Mouse (Mus musculus): ENCODE results near the gene Wfdc3. TPM values are rescaled to one million over a fixed set of nuclear protein-coding genes. Genes with fewer than 3 reads are reported as not detected.

Gene Wfdc3
- polyA plus RNA-seq, 1 experiment = 0.60 TPM

- Histone ChIP-seq H3K4me3 (ENCODE audit: low read depth, low read length) (peak overlapping the region; percentile 86), H3K27me3 (ENCODE audit: control insufficient read depth, insufficient read depth, low read length, poor library complexity, severe bottlenecking) (no peaks in the 10 kb centered on the region), H3K9me3 (replicated peaks; ENCODE audit: control insufficient read depth, insufficient read depth, low read length, poor library complexity, severe bottlenecking) (no peaks in the 10 kb centered on the region), H3K4me1 (ENCODE audit: control insufficient read depth, insufficient read depth, low read length) (peaks cover 10% of the 10 kb centered on the region), H3K36me3 (ENCODE audit: control insufficient read depth, insufficient read depth, low read length, poor library complexity, severe bottlenecking) (no peaks in the 10 kb centered on the region), H3K9ac (ENCODE audit: low read depth, poor library complexity, severe bottlenecking) (peak overlapping the region; percentile 82), H3K27ac (ENCODE audit: insufficient read depth, low read length) (no peak overlapping the region)
- no peak for TF ChIP-seq POLR2A (IDR thresholded peaks at IDR 0.05; ENCODE audit: insufficient read depth, low read length)
- no peak for TF ChIP-seq CTCF (IDR thresholded peaks at IDR 0.05; ENCODE audit: low read depth, low read length)
- no peak for TF ChIP-seq EP300 (IDR thresholded peaks at IDR 0.05; ENCODE audit: insufficient read depth, low read depth, low read length)
Measured at GRCm38 (mm10) chr2:164784869-164785420, 39.2 kb upstream of the Wfdc3 start.

GRCm38 (mm10) chr2:164783926-164784581, 38.3 kb upstream of the Wfdc3 start:
- Histone ChIP-seq H3K9ac (ENCODE audit: low read depth, poor library complexity, severe bottlenecking) (no peak overlapping the region), H3K4me1 (ENCODE audit: control insufficient read depth, insufficient read depth, low read length) (peaks cover 9% of the 10 kb centered on the region), H3K27ac (ENCODE audit: insufficient read depth, low read length) (no peak overlapping the region), H3K27me3 (ENCODE audit: control insufficient read depth, insufficient read depth, low read length, poor library complexity, severe bottlenecking) (no peaks in the 10 kb centered on the region), H3K9me3 (replicated peaks; ENCODE audit: control insufficient read depth, insufficient read depth, low read length, poor library complexity, severe bottlenecking) (no peaks in the 10 kb centered on the region), H3K36me3 (ENCODE audit: control insufficient read depth, insufficient read depth, low read length, poor library complexity, severe bottlenecking) (no peaks in the 10 kb centered on the region), H3K4me3 (ENCODE audit: low read depth, low read length) (no peak overlapping the region)
- TF ChIP-seq POLR2A (IDR thresholded peaks at IDR 0.05; ENCODE audit: insufficient read depth, low read length) (no peak), CTCF (IDR thresholded peaks at IDR 0.05; ENCODE audit: low read depth, low read length) (peak; percentile 13), EP300 (IDR thresholded peaks at IDR 0.05; ENCODE audit: insufficient read depth, low read depth, low read length) (no peak)

- no peak overlapping the region for H3K4me3 ChIP-seq (ENCODE audit: low read depth, low read length)
- H3K36me3 ChIP-seq (ENCODE audit: control insufficient read depth, insufficient read depth, low read length, poor library complexity, severe bottlenecking) = no peaks in the 10 kb centered on the region
- TF ChIP-seq EP300 (IDR thresholded peaks at IDR 0.05; ENCODE audit: insufficient read depth, low read depth, low read length) = no peak
- no peak overlapping the region for H3K27ac ChIP-seq (ENCODE audit: insufficient read depth, low read length)
- H3K9ac ChIP-seq (ENCODE audit: low read depth, poor library complexity, severe bottlenecking) = no peak overlapping the region
- H3K27me3 ChIP-seq (ENCODE audit: control insufficient read depth, insufficient read depth, low read length, poor library complexity, severe bottlenecking) = no peaks in the 10 kb centered on the region
- no peaks in the 10 kb centered on the region for H3K9me3 ChIP-seq (replicated peaks; ENCODE audit: control insufficient read depth, insufficient read depth, low read length, poor library complexity, severe bottlenecking)
- H3K4me1 ChIP-seq (ENCODE audit: control insufficient read depth, insufficient read depth, low read length) = no peaks in the 10 kb centered on the region
Measured at GRCm38 (mm10) chr2:164781876-164782275, 36.1 kb upstream of the Wfdc3 start.

- Histone ChIP-seq H3K27me3 (ENCODE audit: control insufficient read depth, insufficient read depth, low read length, poor library complexity, severe bottlenecking) (no peaks in the 10 kb centered on the region), H3K36me3 (ENCODE audit: control insufficient read depth, insufficient read depth, low read length, poor library complexity, severe bottlenecking) (no peaks in the 10 kb centered on the region), H3K9me3 (replicated peaks; ENCODE audit: control insufficient read depth, insufficient read depth, low read length, poor library complexity, severe bottlenecking) (no peaks in the 10 kb centered on the region), H3K27ac (ENCODE audit: insufficient read depth, low read length) (no peak within 1 kb of the TSS), H3K4me1 (ENCODE audit: control insufficient read depth, insufficient read depth, low read length) (no peaks in the 10 kb centered on the region), H3K9ac (ENCODE audit: low read depth, poor library complexity, severe bottlenecking) (no peak within 1 kb of the TSS), H3K4me3 (ENCODE audit: low read depth, low read length) (no peak within 1 kb of the TSS)
- TF ChIP-seq POLR2A (IDR thresholded peaks at IDR 0.05; ENCODE audit: insufficient read depth, low read length) (no peak), EP300 (IDR thresholded peaks at IDR 0.05; ENCODE audit: insufficient read depth, low read depth, low read length) (no peak), CTCF (IDR thresholded peaks at IDR 0.05; ENCODE audit: low read depth, low read length) (no peak)
Measured at GRCm38 (mm10) chr2:164779481-164780086, 33.9 kb upstream of the Wfdc3 start, which contains the start of gene Tnnc2. Gene Tnnc2, minus strand, starts transcription at chr2:164779967.

- H3K4me1 ChIP-seq (ENCODE audit: control insufficient read depth, insufficient read depth, low read length) = no peaks in the 10 kb centered on the region
- H3K27me3 ChIP-seq (ENCODE audit: control insufficient read depth, insufficient read depth, low read length, poor library complexity, severe bottlenecking) = no peaks in the 10 kb centered on the region
- no peak overlapping the region for H3K9ac ChIP-seq (ENCODE audit: low read depth, poor library complexity, severe bottlenecking)
- H3K9me3 ChIP-seq (replicated peaks; ENCODE audit: control insufficient read depth, insufficient read depth, low read length, poor library complexity, severe bottlenecking) = no peaks in the 10 kb centered on the region
- TF ChIP-seq EP300 (IDR thresholded peaks at IDR 0.05; ENCODE audit: insufficient read depth, low read depth, low read length) = no peak
- TF ChIP-seq CTCF (IDR thresholded peaks at IDR 0.05; ENCODE audit: low read depth, low read length) = no peak
- TF ChIP-seq POLR2A (IDR thresholded peaks at IDR 0.05; ENCODE audit: insufficient read depth, low read length) = no peak
- no peak overlapping the region for H3K27ac ChIP-seq (ENCODE audit: insufficient read depth, low read length)
- H3K4me3 ChIP-seq (ENCODE audit: low read depth, low read length) = no peak overlapping the region
- no peaks in the 10 kb centered on the region for H3K36me3 ChIP-seq (ENCODE audit: control insufficient read depth, insufficient read depth, low read length, poor library complexity, severe bottlenecking)
Measured at GRCm38 (mm10) chr2:164778809-164779208, 33.1 kb upstream of the Wfdc3 start.

GRCm38 (mm10) chr2:164778015-164778287, 32.2 kb upstream of the Wfdc3 start:
- no peak for TF ChIP-seq POLR2A (IDR thresholded peaks at IDR 0.05; ENCODE audit: insufficient read depth, low read length)
- TF ChIP-seq EP300 (IDR thresholded peaks at IDR 0.05; ENCODE audit: insufficient read depth, low read depth, low read length) = no peak
- TF ChIP-seq CTCF (IDR thresholded peaks at IDR 0.05; ENCODE audit: low read depth, low read length) = no peak
- Histone ChIP-seq H3K4me1 (ENCODE audit: control insufficient read depth, insufficient read depth, low read length) (no peaks in the 10 kb centered on the region), H3K4me3 (ENCODE audit: low read depth, low read length) (no peak overlapping the region), H3K36me3 (ENCODE audit: control insufficient read depth, insufficient read depth, low read length, poor library complexity, severe bottlenecking) (peaks cover 4% of the 10 kb centered on the region), H3K27me3 (ENCODE audit: control insufficient read depth, insufficient read depth, low read length, poor library complexity, severe bottlenecking) (no peaks in the 10 kb centered on the region), H3K9ac (ENCODE audit: low read depth, poor library complexity, severe bottlenecking) (no peak overlapping the region), H3K9me3 (replicated peaks; ENCODE audit: control insufficient read depth, insufficient read depth, low read length, poor library complexity, severe bottlenecking) (no peaks in the 10 kb centered on the region), H3K27ac (ENCODE audit: insufficient read depth, low read length) (no peak overlapping the region)

Data from ES-Bruce4 (cell line).